Mouse (Mus musculus): Measurements from ENCODE around the gene Cald1.

DNA sequence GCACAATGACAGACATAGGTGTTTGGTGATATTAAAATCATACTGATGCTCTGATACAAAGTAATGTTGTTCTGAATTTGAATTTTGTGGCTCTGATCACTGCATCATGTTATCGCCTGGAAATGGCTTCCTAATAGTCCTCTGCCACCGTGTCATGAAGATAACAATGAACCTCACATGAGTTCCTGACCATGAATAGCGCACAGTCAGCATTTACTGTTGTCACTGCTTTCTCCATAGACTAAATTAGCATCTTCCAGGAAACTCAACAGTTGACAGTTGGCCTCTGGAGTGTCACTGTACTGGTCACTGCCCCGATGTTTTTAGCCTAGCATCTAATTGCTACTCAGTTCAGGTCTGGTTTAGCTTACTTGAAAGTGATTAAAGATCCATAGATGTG is 95.8 kb downstream of the Cald1 start:
- TF ChIP-seq CTCF (conservative IDR thresholded peaks at IDR 0.05; ENCODE audit: low read length) (no peak), POU5F1 (IDR thresholded peaks at IDR 0.05; ENCODE audit: borderline replicate concordance, low read length) (no peak)
